Mouse (Mus musculus) liver, embryonic 14 days (tissue): ENCODE data around the gene Etv6. TPM values are rescaled to one million over a fixed set of nuclear protein-coding genes. Genes with fewer than 3 reads are reported as not detected.

Source experiments
- polyA plus RNA-seq: library from polyadenylated mRNA; depleted of rRNA; stranded (reverse); fragments of >200 nt; gene quantifications from 2 replicates; pipeline ENCODE4 v1.2.3, GENCODE M21; 2012; rRNA removed

The Etv6 gene
- polyA plus RNA-seq: 3.1 and 3.5 TPM in 2 replicates

DNA sequence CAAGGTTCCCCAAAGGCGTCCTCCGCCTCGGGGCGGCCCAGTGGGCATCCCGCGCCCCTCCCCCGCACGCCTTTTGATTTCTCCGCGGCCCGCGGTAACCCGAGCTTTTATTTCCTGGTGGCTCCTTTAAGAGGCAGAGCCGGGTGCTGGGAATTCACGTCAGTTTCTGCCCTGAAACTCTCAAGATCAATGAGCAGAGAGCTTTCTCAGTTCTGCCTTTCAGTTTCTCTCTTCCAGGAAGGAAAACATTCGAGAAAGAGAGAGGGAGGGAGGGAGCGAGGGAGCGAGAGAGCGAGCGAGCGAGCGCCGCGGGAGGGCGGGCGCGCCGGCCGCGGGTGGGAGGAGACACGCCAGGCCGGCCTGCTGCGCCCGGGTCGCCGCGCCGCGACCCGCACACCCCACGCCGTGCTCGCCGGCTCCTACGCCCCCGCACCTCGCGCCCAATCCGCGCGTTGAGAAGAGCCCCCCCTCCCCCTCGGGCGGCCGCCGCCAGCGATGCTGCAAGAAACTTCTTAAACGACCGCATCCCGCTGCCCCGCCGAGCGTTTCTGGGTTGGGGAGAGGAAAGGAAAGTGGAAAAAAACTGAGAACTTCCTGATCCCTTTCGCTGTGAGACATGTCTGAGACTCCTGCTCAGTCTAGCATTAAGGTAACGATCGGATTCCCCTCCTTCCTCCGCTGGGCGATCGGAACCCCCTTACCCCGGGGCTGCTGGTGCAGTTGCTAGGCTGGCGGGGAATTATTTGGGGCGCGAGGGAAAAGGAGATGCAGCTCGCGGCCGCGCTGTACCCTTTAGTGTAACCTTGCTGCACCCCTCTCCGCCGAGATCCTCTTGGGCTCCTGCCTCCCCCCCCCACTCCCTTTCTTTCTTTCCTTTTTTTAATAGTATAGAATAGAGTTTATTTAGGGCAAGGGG is at the start of gene Etv6:
Gene Etv6 (plus strand): TSS at position 211 of the 916 bp plus-strand sequence.

Other genes starting within 250 kb of the Etv6 start
- gene Kap, start 181.9 kb upstream of the Etv6 start, polyA plus RNA-seq: not detected in 2 replicates